Mouse (Mus musculus): ENCODE results near the gene Kbtbd4.
A peak's percentile ranks its signal among the peaks of the same experiment; 100 is the strongest.

Kbtbd4 gene

GRCm38 (mm10) chr2:90904856-90905224 lies 300 bp downstream of the Kbtbd4 start:
- no peak for DNase-seq (ENCODE audit: low spot score)

GRCm38 (mm10) chr2:90906721-90907120 lies 2.2 kb downstream of the Kbtbd4 start:
- no peak for DNase-seq (ENCODE audit: low spot score)

DNA sequence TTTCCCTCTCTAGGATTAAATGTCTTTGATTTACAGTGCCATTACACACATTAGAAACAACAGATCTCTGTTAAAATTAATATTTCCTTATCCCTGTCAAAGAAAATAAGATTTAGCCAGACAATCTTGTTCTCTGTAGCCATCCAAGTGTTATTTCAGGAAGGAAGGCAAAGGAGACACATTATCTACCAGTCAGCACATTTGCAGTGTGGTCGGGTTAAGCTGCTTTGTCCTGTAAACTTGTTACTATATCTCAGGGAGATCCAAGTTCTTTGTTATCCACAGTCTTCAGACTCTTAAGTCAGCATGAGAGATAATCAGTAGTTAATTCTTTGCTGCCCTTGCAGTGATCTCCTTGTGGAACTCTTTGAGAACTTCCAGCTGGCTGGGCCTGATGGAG lies 6.3 kb downstream of the Kbtbd4 start:
- DNase-seq (ENCODE audit: low spot score): no peak

DNA sequence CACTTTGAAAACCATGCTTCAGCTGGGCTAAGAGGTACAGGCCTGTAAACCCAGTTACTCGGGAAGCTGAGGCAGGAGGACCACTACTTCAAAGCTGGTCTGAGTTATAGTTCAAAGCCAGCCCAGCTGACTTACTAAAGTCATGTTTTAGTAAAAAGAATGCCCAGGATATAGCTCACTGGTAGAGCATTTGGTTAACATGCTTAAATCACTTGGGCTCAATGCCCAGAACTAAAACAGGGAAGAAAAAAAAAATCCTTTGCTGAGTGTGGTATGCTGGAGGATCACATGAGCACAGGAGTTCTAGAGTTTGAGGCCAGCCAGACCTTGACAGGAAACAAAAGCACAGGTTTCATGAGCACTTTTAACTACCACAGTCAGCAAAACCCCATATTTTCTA lies 7.1 kb downstream of the Kbtbd4 start:
- DNase-seq (ENCODE audit: low spot score): no peak

DNA sequence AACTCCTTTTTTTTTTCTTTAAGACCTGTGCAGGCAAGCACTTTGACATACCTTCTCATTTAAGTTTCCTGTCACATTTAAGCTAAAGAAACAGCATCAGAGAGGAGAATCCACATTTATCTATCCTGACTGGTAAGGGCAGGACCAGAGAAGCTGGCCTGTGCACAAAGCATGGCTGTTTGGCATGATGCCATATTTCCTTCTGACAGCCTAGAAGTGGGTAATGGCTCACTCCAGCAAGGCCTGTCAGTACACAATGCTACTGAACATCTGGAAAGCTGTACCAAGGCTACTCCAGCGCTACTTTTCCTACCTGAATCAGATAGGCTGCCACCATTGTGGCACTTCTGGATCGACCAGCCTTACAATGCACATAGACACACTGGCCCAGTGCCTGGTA lies 9.1 kb downstream of the Kbtbd4 start:
- DNase-seq (ENCODE audit: low spot score): no peak

DNA sequence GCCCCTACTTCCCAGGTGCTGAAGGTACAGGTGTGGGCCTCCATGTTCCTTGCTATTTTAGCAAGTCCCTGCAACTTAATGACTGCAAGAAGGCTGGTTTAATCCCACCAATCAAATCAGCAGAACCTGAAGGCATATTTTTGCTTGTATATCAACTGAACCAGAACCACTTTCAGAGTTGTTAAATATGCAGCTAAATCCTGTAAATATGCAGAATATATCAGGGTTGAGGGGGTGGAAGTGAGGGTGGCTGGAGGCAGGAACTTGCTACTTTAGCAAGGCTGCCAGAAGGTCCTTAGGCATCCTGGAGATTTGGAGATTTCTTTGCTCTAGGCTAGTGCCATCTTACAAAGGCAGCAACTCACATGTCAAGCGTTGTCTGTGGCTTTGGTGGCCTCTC lies 11.0 kb downstream of the Kbtbd4 start:
- no peak for DNase-seq (ENCODE audit: low spot score)

- no peak for DNase-seq (ENCODE audit: low spot score)
Measured at GRCm38 (mm10) chr2:90916560-90917232, 12.2 kb downstream of the Kbtbd4 start.

GRCm38 (mm10) chr2:90917233-90917998 lies 12.9 kb downstream of the Kbtbd4 start:
- peak; percentile 38 for DNase-seq (ENCODE audit: low spot score)

DNA sequence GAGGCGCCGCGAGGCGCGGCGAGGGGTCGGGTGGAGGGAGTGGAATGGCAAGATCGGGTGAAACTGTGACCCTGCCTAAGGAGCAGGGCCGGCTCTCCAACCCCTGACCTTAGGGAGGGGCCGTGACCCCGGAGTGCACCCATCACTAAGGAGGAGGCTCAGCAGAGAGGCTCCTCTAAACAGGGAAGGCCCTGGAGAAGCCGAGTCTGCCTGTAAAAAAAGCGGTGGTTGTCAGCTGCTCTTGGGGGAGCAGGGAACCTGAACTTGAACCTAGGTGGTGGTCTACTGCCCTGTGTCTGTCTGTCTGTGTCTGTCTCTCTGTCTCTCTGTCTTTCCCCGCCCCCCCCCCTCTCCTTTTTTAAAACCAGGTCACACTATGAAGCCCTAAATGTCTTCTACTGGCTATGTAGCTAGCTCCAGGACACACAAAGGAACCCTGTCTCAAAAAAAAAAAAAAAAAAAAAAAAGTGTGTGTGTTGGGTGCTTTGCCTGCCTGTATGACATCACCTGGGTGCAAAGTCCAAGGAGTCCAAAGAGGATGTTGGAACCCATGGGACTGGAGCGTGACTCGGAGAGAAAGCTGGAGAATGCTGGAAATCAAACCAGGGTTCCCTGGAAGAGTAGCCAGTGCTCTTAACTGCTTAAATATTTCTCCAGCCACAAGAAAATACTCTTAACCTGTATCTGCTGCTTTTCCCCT lies 13.6 kb downstream of the Kbtbd4 start:
- no peak for DNase-seq (ENCODE audit: low spot score)

GRCm38 (mm10) chr2:90921178-90921577 lies 16.6 kb downstream of the Kbtbd4 start:
- no peak for DNase-seq (ENCODE audit: low spot score)

DNA sequence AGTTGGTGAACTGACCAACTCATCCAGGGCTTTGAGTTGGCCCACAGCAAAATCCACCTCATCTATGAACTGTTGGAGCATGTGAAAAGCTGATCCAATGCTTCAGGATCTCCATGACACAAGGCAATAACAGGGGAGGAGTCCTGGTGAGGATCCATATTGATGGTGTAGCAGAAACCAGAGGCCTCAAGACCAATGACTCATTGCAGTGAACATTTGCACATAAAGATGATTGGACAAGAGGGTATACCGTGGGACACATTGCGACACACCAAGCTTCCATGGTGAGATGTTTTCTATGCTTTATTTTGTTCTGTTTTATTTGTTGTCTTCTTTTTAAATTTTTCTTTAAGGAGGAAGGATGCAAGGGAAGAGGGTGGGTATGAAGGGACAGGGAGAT lies 18.1 kb downstream of the Kbtbd4 start:
- no peak for DNase-seq (ENCODE audit: low spot score)

GRCm38 (mm10) chr2:90928566-90928965 lies 24.0 kb downstream of the Kbtbd4 start:
- DNase-seq (ENCODE audit: low spot score): no peak

DNA sequence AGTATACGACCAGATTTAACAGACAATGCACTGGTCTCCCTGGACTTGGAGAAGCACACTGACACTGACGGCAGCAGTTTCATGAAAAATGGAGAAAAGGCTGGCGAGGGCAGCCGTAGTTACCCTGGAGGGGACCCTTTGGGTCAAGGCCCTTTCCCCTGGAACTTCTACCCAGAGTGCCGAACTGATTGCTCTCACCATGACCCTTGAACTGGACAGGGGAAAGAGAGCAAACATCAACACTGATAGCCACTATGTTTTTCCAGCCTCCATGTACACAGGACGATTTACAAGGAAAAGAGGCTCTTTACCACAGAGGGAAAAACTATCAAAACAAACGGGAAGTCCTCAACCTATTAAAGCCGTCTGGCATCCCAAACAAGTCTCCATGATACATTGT lies 27.3 kb downstream of the Kbtbd4 start:
- DNase-seq (ENCODE audit: low spot score): no peak

- DNase-seq (ENCODE audit: low spot score): no peak
Measured at GRCm38 (mm10) chr2:90932273-90932672, 27.7 kb downstream of the Kbtbd4 start.

DNA sequence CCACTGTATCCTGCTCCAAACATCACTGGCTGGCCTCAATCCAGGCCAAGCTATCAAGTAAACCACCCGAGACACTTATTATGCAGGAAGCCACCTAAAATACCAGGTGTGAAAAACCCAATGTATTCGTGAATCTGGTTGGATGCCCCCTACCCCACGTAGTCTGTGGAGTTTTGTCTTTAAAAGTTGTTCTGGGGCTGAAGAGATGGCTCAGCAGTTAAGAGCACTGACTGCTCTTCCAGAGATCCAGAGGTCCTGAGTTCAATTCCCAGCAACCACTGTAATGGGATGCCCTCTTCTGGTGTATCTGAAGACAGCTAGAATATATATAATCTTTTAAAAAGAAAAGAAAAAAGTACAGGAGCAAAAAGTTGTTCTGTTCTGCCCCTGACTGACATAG lies 33.8 kb downstream of the Kbtbd4 start:
- no peak for DNase-seq (ENCODE audit: low spot score)

DNA sequence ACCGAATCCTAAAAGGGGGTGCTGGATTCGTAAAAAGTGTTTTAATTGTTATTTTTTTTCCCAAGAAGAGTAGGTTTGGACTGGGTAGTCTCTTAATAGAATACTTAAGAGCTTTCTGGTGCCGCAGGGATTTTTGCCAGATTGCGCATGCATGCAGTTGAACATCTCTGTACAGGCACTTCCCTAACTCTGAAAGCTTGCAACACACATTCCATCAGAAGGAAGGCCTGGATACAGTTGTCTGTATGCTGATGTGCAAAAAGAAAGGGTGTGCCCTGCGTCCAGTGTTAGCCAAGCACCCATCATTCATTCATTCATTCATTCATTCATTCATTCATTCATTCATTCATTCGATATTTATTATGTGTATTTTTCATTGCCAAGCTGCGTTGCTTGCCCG lies 35.2 kb downstream of the Kbtbd4 start:
- no peak for DNase-seq (ENCODE audit: low spot score)

DNA sequence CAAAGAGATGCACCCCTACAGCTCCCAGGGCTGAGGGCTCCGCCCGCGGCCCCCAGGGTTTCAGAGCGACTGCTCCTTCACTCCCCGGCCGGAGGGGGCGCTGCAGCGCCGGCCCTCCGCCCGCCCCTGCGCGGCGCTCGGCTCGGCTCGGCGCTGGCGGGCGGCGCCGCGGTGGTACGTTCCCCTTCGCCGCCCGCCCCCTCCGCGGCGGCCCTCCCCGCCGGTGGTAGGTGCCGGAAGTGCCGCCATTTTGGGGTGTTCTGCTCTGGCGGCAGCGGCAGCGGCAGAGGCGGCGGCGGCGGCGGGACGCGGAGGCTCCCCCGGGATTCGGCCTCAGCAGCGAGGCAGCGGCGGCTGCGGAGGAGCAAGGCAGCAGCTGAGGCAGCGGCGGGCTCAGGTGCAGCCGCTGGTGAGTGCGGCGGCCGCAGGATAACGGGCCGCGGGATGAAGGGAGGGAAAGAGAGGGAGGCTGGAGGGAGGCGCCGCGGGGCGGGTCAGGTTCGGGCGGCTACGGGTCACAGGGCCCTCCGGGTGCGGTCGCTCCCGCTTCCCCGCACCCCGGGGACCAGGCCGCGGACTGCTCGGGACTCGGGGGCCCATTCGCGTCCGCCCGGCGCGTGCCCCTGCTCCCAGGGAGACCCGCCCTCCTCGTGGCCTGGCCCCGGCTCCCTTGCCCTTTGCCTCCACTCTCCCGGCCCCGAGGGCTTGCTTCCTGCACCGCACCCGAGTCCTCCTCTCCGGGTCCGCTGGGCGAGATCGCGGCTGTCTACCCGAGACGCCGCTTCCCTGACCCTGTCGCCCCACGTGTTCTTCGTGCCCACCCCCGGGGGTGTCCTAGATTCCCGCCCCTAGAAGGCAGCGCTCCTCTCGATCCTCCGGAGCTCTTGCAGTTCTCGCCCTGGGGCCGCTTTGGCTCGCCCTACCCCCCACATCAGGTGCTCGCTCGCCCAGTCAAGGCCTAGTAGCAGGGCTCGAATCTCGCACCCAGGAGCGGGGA lies 36.0 kb downstream of the Kbtbd4 start, which contains the start of gene Celf1:
Gene Celf1 (plus strand): TSS at position 150 of the 997 bp plus-strand sequence.
- DNase-seq (ENCODE audit: low spot score): peak; percentile 74

GRCm38 (mm10) chr2:90941744-90942143 lies 37.2 kb downstream of the Kbtbd4 start:
- no peak for DNase-seq (ENCODE audit: low spot score)

DNA sequence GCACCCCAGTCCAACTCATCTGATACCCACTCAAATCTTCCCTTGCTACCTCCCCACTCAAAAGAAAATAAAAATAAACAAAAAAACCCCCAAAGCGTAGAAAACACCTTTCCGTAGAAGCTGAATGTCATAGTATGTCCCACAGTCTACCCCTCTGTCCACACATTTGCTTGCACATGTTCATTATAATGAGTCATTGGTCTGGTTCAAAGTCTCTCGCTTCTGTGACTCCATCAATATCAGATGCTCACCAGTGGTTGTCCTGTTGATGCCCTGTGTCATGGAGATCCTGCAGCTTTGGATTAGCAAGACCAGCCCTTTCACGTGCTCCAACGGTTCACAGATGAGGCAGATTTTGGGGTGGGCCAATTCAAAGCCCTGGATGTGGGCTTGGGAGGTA lies 45.6 kb downstream of the Kbtbd4 start:
- DNase-seq (ENCODE audit: low spot score): no peak

GRCm38 (mm10) chr2:90950582-90951194 lies 46.1 kb downstream of the Kbtbd4 start:
- DNase-seq (ENCODE audit: low spot score): peak; percentile 51

- DNase-seq (ENCODE audit: low spot score): no peak
Measured at GRCm38 (mm10) chr2:90953461-90953860, 48.9 kb downstream of the Kbtbd4 start.
